Mouse (Mus musculus) cerebellum, postnatal 14 days (tissue): Measurements from ENCODE around the gene Olfr612.
"Not testable (repeated sequence)": the region's sequence is repeated elsewhere in the genome, so short reads cannot be mapped to it uniquely, and the experiment has no call there.

ENCODE experiments used
- DNase-seq, 2 experiments: peaks; one replicate each; pipeline ENCODE4 v3.0.0; 2021; ENCODE audit warnings: mixed read lengths in 2 of 2

Gene Olfr612

DNA sequence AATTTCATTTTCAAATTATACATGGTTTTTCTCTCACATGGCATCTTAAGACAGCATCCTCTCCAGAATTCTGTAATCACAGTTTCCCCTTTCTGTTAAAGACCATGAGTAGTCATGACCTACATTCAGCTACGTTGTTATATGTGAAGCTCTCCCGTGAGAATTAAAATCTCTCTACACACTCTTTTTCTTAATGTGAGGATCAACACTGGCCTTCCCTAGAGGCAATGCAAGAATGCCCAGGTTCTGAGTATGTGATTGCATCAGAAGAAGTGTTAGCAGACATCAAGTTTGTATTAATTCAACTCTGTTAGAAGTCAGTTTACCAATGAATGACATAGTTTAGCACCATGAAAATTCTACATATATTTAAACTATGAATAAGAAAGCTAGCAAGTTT lies at the start of gene Olfr612:
Gene Olfr612 (minus strand): TSS at position 101 of the 400 bp plus-strand sequence.
- DNase-seq, result not testable (repeated sequence)

DNA sequence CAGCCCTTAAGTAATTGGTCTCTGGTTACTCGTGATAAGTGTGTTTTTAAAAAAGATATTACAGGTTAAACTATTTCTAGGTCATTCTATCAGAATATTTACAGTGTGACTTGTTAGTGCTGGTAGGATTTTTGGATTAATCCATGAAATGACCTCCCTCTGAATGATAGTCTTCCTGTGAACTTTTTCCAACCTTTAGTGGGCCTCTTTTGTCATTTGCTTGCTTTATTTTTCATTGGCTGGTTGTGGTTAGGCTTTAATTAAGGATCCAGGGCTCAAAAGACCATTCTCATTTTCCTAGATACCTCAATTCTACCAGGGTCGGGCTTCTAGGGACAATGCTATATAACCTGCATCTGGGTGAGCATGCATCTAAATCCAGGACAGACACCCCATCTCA lies 47.3 kb upstream of the Olfr612 start, which contains the start of gene Olfr618:
Gene Olfr618 (plus strand): TSS at position 301 of the 400 bp plus-strand sequence.
- no peak for DNase-seq

DNA sequence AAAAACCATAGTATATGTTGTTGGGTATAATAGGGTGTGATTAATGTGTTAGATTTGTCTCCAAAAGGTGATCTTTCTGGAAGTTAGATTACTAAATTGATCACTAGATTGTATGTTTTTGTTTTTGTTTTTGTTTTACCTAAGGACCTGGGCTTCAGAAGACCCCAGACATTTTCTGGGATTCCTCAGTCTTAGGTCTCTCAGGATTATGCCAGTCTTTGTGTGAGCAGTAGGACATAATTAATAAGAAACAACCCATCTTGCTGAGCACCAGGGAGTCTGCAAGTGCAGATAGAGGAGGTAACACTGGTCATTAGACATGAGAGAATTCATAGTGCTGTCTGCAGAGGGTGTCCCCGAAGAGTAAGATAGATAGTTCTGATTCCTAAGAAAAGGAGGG lies 30.2 kb upstream of the Olfr612 start, which contains the start of gene Olfr617:
Gene Olfr617 (plus strand): TSS at position 301 of the 400 bp plus-strand sequence.
- DNase-seq, result no peak

DNA sequence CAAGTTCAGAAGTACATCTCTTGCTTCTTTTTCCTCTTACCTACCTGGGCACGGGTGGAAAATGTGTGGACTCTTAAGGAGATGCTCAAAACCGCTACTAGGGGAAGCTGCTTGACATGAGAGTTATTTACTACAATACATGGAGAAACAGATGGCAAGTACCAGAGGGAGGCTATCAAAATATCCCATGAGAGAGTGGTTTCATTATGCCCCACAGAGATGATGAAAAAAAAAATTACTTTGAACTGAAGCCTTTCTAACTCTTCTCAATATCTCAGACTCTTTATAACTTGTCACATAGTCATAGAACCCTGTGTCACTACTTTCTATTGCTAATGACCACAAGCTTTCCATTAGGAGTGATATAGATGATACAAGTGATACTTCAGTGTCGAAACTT lies 26.5 kb upstream of the Olfr612 start, which contains the start of gene Olfr616:
Gene Olfr616 (minus strand): TSS at position 101 of the 400 bp plus-strand sequence.
- no peak for DNase-seq

DNA sequence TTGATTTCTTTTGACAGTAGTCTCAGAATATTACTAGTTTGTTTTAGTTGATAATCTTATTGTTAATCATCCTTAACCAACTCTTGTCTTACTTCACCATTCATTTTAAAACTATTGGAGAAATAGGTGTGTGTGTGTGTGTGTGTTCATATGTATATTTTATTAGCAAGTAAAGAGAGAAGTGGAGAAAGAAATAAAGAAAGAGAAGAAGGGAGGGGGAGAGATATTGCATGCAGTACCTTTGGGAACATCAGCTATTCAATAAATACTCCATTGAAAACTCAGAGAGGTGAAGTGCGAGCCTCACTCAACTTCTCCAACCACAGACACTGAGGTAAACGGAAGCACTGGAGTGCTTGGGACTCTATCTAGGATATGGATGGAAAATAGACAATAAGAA lies 13.3 kb upstream of the Olfr612 start, which contains the start of gene Olfr615:
Gene Olfr615 (plus strand): TSS at position 301 of the 400 bp plus-strand sequence.
- DNase-seq, result no peak

DNA sequence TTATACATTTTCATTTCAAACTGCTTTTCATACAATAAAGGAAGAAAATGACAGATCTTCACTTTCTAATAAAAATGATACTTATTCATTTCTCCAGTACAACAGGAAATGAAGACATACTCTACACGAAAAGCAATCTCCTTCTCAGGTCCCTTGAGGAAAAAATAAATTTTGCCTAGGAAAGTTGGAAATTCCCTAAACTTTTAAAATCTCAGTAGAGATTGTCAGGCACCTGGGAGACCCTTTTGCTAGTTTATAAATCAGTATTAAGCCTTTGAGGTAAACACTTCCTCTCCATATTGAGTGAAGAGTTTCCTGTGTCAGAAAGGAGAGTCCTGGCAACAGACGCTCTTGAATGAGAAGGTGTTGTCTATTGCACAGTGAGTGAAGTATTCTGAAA lies 5.3 kb upstream of the Olfr612 start, which contains the start of gene Olfr613:
Gene Olfr613 (plus strand): TSS at position 301 of the 400 bp plus-strand sequence.
- no peak for DNase-seq

DNA sequence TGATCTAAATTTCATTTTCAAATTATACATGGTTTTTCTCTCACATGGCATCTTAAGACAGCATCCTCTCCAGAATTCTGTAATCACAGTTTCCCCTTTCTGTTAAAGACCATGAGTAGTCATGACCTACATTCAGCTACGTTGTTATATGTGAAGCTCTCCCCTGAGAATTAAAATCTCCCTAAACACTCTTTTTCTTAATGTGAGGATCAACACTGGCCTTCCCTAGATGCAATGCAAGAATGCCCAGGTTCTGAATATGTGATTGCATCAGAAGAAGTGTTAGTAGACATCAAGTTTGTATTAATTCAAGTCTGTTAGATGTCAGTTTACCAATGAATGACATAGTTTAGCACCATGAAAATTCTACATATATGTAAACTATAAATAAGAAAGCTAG lies 21.8 kb downstream of the Olfr612 start, which contains the start of gene Olfr611:
Gene Olfr611 (minus strand): TSS at position 101 of the 400 bp plus-strand sequence.
- DNase-seq, result not testable (repeated sequence)

DNA sequence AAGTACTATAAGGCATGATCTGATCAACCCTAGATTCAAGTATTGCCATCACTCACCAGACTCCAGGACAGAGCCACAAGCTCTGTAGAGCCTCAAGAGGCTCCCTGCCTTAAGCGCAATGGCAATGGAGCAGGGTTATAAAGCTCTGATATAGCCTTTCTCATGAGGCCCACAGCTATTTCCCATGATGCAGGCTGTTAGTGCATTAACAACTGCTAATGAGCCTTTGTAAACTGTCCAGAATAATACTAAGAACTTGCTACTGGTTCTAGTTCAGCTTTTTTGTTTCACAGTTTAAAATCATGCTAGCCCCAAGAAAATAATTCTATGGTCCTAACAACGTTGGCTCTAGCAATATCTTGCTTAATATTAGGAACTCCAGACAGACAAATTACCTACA lies 30.5 kb downstream of the Olfr612 start, which contains the start of gene Olfr610:
Gene Olfr610 (minus strand): TSS at position 101 of the 400 bp plus-strand sequence.
- no peak for DNase-seq

DNA sequence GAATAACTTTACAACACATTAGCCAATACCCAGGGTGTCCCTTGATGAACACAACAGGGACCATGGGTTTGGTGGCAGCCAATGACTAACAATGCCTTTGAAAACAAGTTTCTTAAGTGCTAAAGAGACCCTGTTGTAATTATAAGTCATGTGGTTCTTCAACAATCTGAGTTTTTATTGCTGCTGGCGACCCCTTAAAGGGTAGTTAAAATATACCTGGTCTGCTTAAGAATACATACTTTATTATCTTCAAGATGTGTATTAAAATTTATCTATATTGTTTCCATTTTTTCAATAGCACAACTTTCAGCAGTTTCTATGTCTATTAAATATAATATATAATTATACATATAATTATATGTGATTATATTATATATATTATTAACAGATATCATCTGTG lies 44.6 kb downstream of the Olfr612 start, which contains the start of gene Olfr609:
Gene Olfr609 (minus strand): TSS at position 101 of the 400 bp plus-strand sequence.
- no peak for DNase-seq
